Mouse (Mus musculus) liver, adult 2 months (tissue): ENCODE results near the gene Vmn1r132.
"Not testable (repeated sequence)": the region's sequence is repeated elsewhere in the genome, so short reads cannot be mapped to it uniquely, and the experiment has no call there.

Experiments used
- CTCF ChIP-seq: fragments of 200-500 bp; IDR thresholded peaks from 2 replicates; pipeline ENCODE4 v1.5.1; 2011; ENCODE audit warnings: low read depth, low read length, control low read depth
- POLR2A ChIP-seq: fragments of 200-500 bp; IDR thresholded peaks from 2 replicates; pipeline ENCODE4 v1.6.1; 2011; ENCODE audit warnings: low read length, control low read depth; ENCODE audit not compliant: insufficient read depth; ENCODE audit errors: extremely low read depth

DNA sequence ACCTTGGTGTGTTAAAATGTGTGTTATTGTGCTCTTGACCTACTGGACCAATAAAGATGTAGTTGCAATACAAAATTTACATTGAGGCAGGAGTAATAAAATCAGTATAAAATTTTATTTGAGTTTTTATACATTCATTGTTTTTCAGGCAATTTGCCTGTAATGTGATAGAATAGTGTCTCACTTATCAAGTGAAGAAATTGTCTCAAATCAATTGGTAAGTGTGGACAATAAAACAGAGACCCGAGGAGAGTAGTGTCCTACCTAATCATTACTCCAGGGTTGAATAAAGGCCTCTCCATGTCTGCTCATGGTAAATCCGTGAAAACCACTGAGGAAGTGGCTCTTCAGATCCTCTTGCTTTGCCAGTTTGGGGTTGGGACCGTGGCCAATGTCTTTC is at the start of gene Vmn1r132:
- not testable (repeated sequence) for TF ChIP-seq CTCF, POLR2A
